Mouse (Mus musculus) limb, embryonic 14.5 days (tissue): ENCODE results near the gene Dlk1. TPM values are rescaled to one million over a fixed set of nuclear protein-coding genes. Genes with fewer than 3 reads are reported as not detected.

Source experiments
- ATAC-seq: fragments of 200-750 bp; cut with Nextera tagmentation; 2 replicates; pipeline ENCODE4 v1.8.0; 2017; ENCODE audit warnings: low read depth, moderate number of reproducible peaks, moderate TSS enrichment; ENCODE audit not compliant: low FRiP score
- DNase-seq: peaks from one replicate; pipeline ENCODE4 v3.0.0-alpha.2; 2015; ENCODE audit warnings: low spot score
- H3K27ac ChIP-seq: fragments of 300-500 bp; sonication (generic); replicated peaks from 2 replicates; pipeline ENCODE4 v1.5.1; 2014; ENCODE audit warnings: low read depth, mild to moderate bottlenecking, low read length, moderate library complexity, mixed read lengths
- H3K27me3 ChIP-seq: fragments of 300-500 bp; sonication (generic); 2 replicates; pipeline ENCODE4 v1.6.1; 2014; ENCODE audit warnings: low read length, mixed read lengths; ENCODE audit not compliant: control insufficient read depth, insufficient read depth
- H3K36me3 ChIP-seq: fragments of 300-500 bp; sonication (generic); 2 replicates; pipeline ENCODE4 v1.6.1; 2014; ENCODE audit warnings: mild to moderate bottlenecking, low read length, moderate library complexity, mixed read lengths; ENCODE audit not compliant: control insufficient read depth, insufficient read depth
- H3K4me1 ChIP-seq: fragments of 300-500 bp; sonication (generic); 2 replicates; pipeline ENCODE4 v1.6.1; 2014; ENCODE audit warnings: antibody characterized with exemption, low read length, mixed read lengths; ENCODE audit not compliant: control insufficient read depth, insufficient read depth
- H3K4me2 ChIP-seq: fragments of 300-500 bp; sonication (generic); replicated peaks from 2 replicates; pipeline ENCODE4 v1.6.1; 2014; ENCODE audit warnings: low read depth, mild to moderate bottlenecking, low read length, moderate library complexity; ENCODE audit not compliant: severe bottlenecking
- H3K4me3 ChIP-seq: fragments of 300-500 bp; sonication (generic); replicated peaks from 2 replicates; pipeline ENCODE4 v1.5.1; 2014; ENCODE audit warnings: low read length
- H3K9ac ChIP-seq: fragments of 300-500 bp; sonication (generic); 2 replicates; pipeline ENCODE4 v1.6.1; 2014; ENCODE audit warnings: mild to moderate bottlenecking, low read depth, low read length, moderate library complexity; ENCODE audit not compliant: severe bottlenecking
- H3K9me3 ChIP-seq: fragments of 300-500 bp; sonication (generic); 2 replicates; pipeline ENCODE4 v1.6.1; 2016; ENCODE audit warnings: low read length; ENCODE audit not compliant: control insufficient read depth
- POLR2A ChIP-seq: fragments of 200-500 bp; IDR thresholded peaks from 2 replicates; pipeline ENCODE4 v1.8.0; 2012; ENCODE audit warnings: inconsistent platforms, mild to moderate bottlenecking, moderate library complexity, borderline replicate concordance; ENCODE audit not compliant: insufficient read depth, insufficient read length; ENCODE audit errors: extremely low read depth
- WGBS: fragments of 180-500 bp; shearing (Covaris S2); extraction: QIAGEN DNeasy Blood & Tissue Kit; methylation state at CpG from one replicate; pipeline ENCODE4 v1.1.7; 2014; 5-methylcytosine and 5-hydroxymethylcytosine counted together
- polyA plus RNA-seq, 2 experiments: library from polyadenylated mRNA; depleted of rRNA in 1 of 2; stranded (reverse) in 1 of 2; unstranded in 1 of 2; fragments of >200 nt; fragmentation: Nextera tagmentation in 1 of 2; extraction: Ambion mirVana in 1 of 2; gene quantifications; 2 replicates each; pipeline versions ENCODE4 v1.2.1 to v1.2.3; 2012 to 2014

Gene Dlk1
- polyA plus RNA-seq, 2 experiments, result 640 to 2,661 TPM

GRCm38 (mm10) chr12:109454137-109454536 is 1.5 kb downstream of the Dlk1 start:
- 11% methylated on average over 13 of the region's 13 CpGs for WGBS
- Histone ChIP-seq H3K27me3 (peaks cover 35% of the 10 kb centered on the region), H3K4me3 (peak overlapping the region; percentile 51), H3K27ac (peak overlapping the region; percentile 49; the same call in 1 of the 2 replicates), H3K4me1 (peaks cover 56% of the 10 kb centered on the region), H3K36me3 (peaks cover 3% of the 10 kb centered on the region), H3K4me2 (peak overlapping the region; percentile 87), H3K9me3 (no peaks in the 10 kb centered on the region), H3K9ac (peak overlapping the region; percentile 66)
- no peak for TF ChIP-seq POLR2A
- DNase-seq (no peak), ATAC-seq (no peak)

DNA sequence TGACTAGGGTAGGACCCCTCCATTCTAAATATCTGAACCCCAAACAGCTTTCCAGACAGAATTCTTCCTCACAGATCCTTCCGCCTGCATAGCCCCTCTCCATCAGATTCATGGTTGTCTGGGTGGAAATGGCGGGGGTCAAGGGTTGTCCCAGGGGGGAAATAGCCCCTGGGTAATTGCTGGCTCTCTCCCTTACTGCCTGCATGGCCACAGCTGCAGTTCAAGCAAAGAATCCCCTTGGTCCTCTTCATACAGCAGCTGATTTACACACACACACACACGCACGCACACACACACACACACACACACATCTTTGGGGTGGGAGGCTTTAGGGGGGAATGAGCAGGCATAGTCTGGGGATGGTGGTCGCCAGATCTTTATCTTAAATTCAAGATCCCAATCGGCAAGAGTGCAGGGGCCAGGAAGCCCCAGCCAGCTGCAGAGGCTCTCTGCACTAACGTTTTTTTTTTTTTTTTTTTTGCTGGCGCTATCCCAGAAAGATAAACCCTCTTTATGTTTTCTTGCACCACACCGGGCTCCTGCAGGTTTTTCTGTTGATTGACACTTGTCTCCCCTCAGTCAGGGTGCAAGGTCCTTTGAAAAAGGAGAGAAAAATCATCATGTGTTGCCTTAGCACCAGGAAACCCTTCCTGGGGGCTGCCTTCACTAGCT is 4.0 kb downstream of the Dlk1 start:
- Histone ChIP-seq H3K4me1 (peaks cover 48% of the 10 kb centered on the region), H3K9me3 (no peaks in the 10 kb centered on the region), H3K4me2 (peak overlapping the region; percentile 87), H3K36me3 (peaks cover 17% of the 10 kb centered on the region), H3K27ac (no peak overlapping the region), H3K9ac (0 out of 2 replicates have a peak overlapping the region, but pooled peaks have one; percentile 34), H3K27me3 (peaks cover 37% of the 10 kb centered on the region), H3K4me3 (0 out of 2 replicates have a peak overlapping the region, but pooled peaks have one; percentile 7)
- 26% methylated on average over 9 of the region's 9 CpGs for WGBS
- ATAC-seq, result no peak
- DNase-seq, result no peak
- no peak for TF ChIP-seq POLR2A

DNA sequence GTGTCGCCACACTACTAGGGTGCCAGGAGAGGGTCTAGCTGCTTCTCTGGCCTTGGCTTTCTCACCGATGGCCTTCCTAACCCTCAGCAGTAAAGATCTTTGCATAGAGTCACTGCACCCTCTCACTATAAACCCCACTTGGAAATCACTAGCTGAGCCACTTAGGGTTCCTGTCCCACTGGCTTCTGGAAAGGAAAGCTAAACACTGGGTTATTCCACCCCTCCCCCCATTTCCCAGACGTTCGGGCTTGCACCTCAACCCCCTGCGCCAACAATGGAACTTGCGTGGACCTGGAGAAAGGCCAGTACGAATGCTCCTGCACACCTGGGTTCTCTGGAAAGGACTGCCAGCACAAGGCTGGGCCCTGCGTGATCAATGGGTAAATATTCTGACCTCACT is 5.2 kb downstream of the Dlk1 start:
- H3K9me3 ChIP-seq, result no peaks in the 10 kb centered on the region
- peaks cover 42% of the 10 kb centered on the region for H3K4me1 ChIP-seq
- WGBS, result 23% methylated on average over 8 of the region's 8 CpGs
- no peak for ATAC-seq
- no peak for TF ChIP-seq POLR2A
- no peak overlapping the region for H3K4me2 ChIP-seq
- no peak for DNase-seq
- no peak overlapping the region for H3K27ac ChIP-seq
- no peak overlapping the region for H3K9ac ChIP-seq
- H3K36me3 ChIP-seq, result peaks cover 17% of the 10 kb centered on the region
- H3K4me3 ChIP-seq, result no peak overlapping the region; the same call in 1 of the 2 replicates
- peaks cover 25% of the 10 kb centered on the region for H3K27me3 ChIP-seq

DNA sequence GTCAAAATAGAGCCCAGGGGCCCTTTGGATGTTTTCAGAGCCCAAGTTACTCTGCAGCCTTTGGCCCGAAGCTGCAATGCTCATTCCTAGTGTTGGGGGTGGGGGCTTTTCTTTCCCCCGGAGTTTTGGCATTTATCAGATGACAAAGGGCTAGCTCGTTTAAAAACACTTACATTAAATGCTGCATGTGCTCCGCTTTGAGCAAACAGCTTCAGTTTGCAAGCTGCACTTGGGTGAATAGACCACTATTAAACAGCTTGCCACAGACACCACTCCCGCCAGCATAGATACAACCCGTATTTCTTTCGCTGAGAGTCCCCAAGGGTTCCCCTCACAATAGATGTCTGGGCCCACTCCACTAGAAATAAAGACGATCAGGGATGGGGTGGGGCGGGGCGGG is 6.3 kb downstream of the Dlk1 start:
- no peak for TF ChIP-seq POLR2A
- H3K4me1 ChIP-seq, result peaks cover 38% of the 10 kb centered on the region
- H3K9ac ChIP-seq, result 0 out of 2 replicates have a peak overlapping the region, but pooled peaks have one; percentile 0
- DNase-seq (no peak), ATAC-seq (no peak)
- peaks cover 17% of the 10 kb centered on the region for H3K36me3 ChIP-seq
- no peaks in the 10 kb centered on the region for H3K9me3 ChIP-seq
- peaks cover 15% of the 10 kb centered on the region; the same call in 1 of the 2 replicates for H3K27me3 ChIP-seq
- no peak overlapping the region for H3K27ac ChIP-seq
- WGBS, result 33% methylated on average over 10 of the region's 10 CpGs
- no peak overlapping the region for H3K4me3 ChIP-seq
- no peak overlapping the region for H3K4me2 ChIP-seq

DNA sequence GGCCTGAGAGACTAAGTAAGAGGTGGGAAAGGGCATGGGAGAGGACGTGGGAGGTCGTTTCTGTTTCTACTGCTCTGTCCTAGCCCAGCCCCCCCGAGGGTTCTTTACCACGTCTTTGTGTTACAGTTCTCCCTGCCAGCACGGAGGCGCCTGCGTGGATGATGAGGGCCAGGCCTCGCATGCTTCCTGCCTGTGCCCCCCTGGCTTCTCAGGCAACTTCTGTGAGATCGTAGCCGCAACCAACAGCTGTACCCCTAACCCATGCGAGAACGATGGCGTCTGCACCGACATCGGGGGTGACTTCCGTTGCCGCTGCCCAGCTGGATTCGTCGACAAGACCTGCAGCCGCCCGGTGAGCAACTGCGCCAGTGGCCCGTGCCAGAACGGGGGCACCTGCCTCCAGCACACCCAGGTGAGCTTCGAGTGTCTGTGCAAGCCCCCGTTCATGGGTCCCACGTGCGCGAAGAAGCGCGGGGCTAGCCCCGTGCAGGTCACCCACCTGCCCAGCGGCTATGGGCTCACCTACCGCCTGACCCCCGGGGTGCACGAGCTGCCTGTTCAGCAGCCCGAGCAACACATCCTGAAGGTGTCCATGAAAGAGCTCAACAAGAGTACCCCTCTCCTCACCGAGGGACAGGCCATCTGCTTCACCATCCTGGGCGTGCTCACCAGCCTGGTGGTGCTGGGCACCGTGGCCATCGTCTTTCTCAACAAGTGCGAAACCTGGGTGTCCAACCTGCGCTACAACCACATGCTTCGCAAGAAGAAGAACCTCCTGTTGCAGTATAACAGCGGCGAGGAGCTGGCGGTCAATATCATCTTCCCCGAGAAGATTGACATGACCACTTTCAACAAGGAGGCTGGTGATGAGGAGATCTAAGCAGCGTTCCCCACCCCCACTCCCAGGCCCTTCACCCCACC is 7.1 kb downstream of the Dlk1 start:
- H3K9me3 ChIP-seq, result no peaks in the 10 kb centered on the region
- H3K27ac ChIP-seq, result no peak overlapping the region
- peaks cover 12% of the 10 kb centered on the region; the same call in 1 of the 2 replicates for H3K27me3 ChIP-seq
- no peak overlapping the region; the same call in 1 of the 2 replicates for H3K4me2 ChIP-seq
- ATAC-seq (no peak), DNase-seq (no peak)
- no peak for TF ChIP-seq POLR2A
- peaks cover 17% of the 10 kb centered on the region for H3K36me3 ChIP-seq
- H3K4me1 ChIP-seq, result peaks cover 38% of the 10 kb centered on the region
- H3K4me3 ChIP-seq, result no peak overlapping the region
- 44% methylated on average over 47 of the region's 49 CpGs for WGBS
- H3K9ac ChIP-seq, result 0 out of 2 replicates have a peak overlapping the region, but pooled peaks have one; percentile 0
